Mouse (Mus musculus): ENCODE results near the gene Slirp. TPM values are rescaled to one million over a fixed set of nuclear protein-coding genes. Genes with fewer than 3 reads are reported as not detected.

Slirp gene
- polyA plus RNA-seq, 1 experiment from 2014 or later = 281 TPM

DNA sequence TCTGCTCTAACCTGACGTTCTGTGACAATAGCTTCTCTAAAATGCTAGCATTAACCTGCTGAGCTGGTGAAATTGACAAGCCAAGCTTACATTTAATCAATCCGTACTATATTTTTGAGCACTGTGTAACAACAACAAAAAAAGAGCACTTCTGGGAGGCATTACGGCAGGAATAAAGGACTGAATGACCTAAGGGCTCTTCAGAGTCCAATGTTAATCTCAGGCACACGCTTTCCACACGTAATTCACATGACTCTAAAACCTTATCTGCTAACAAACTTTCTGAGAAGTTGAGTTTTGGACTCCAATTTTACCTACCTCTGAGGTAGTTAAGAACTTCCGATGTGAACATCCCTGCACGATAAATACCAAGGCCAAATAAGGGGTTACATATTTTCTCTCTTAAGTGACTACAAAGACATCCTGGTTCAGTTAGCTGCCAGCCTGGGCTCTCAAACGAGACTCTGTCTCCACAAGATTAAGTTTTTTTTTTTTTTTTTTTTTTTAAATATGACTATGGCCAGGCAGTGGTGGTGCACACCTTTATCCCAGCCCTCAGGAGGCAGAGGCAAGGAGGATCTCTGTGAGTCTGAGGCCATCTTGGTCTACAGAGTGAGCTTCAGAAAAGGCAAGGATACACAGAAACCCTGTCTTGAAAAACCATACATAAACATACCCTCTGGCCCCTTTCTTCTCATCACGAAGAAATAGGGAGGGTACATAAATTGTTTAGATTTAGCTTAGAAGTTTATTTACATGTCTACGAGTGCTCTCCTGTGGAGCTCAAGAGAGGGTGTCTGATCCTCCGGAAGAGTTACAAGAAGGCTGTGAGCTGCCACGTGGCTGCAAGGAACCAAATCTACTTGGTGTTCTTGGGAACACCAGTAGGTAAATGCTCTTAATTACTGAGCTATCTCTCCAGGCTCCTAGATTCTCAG lies 1.2 kb upstream of the Slirp start:
- Histone ChIP-seq H3K36me3 (peaks cover 36% of the 10 kb centered on the region), H3K4me2 (replicated peaks) (peak overlapping the region; percentile 56), H3K9me3 (replicated peaks) (no peaks in the 10 kb centered on the region), H3K4me1 (peaks cover 20% of the 10 kb centered on the region), H3K27me3 (no peaks in the 10 kb centered on the region), H3K4me3 (replicated peaks) (peak overlapping the region; percentile 73), H3K27ac (replicated peaks) (0 out of 2 replicates have a peak overlapping the region, but pooled peaks have one; percentile 86), H3K9ac (peak overlapping the region; percentile 81)
- no peak for ATAC-seq (ENCODE audit: insufficient number of reproducible peaks, low FRiP score, low TSS enrichment, low read depth)
- WGBS = 16% methylated on average over 12 of the region's 12 CpGs

DNA sequence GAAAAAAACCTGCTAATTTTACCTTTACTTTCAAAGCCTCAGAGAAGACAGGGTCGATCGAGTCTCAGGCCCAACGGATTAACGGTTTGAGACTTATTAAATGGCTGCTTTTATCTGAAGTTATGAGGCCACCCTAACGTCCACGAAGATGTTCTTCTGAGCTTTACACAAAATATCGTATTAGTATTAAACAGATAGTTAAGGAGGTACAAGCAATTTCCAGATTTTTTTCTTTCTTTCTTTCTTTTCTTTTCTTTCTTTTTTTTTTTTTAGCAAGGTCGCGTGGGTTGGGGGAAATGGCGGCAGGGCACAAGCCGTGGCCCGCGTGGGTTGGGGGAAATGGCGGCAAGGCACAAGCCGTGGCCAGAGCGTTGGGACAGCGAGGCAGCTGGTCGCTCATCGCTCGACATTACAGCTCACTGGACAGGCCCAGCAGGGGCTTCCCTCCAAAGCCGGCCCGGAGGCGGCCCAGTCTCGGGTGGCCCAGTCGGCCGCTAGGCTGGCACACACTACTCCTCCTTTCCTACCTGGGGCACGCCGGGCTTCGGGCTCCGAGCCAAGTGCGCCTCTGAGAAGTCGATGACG lies 489 bp upstream of the Slirp start:
- under 1% methylated on average over 33 of the region's 33 CpGs for WGBS

GRCm38 (mm10) chr12:87444211-87444610 lies 515 bp downstream of the Slirp start:
- Histone ChIP-seq H3K4me3 (replicated peaks) (peak overlapping the region; percentile 73), H3K4me1 (peaks cover 20% of the 10 kb centered on the region), H3K9ac (peak overlapping the region; percentile 81), H3K9me3 (replicated peaks) (no peaks in the 10 kb centered on the region), H3K36me3 (peaks cover 34% of the 10 kb centered on the region), H3K4me2 (replicated peaks) (peak overlapping the region; percentile 56), H3K27me3 (no peaks in the 10 kb centered on the region), H3K27ac (replicated peaks) (no peak overlapping the region)
- ATAC-seq (ENCODE audit: insufficient number of reproducible peaks, low FRiP score, low TSS enrichment, low read depth) = no peak
- WGBS = 3% methylated on average over 16 of the region's 16 CpGs

More for the DNA sequence above, 489 bp upstream of the Slirp start:
- ATAC-seq (ENCODE audit: insufficient number of reproducible peaks, low FRiP score, low TSS enrichment, low read depth) = peak; percentile 81
- Histone ChIP-seq H3K27ac (replicated peaks) (peak overlapping the region; percentile 86), H3K4me3 (replicated peaks) (peak overlapping the region; percentile 73), H3K9ac (peak overlapping the region; percentile 81), H3K9me3 (replicated peaks) (no peaks in the 10 kb centered on the region), H3K27me3 (no peaks in the 10 kb centered on the region), H3K36me3 (peaks cover 35% of the 10 kb centered on the region), H3K4me1 (peaks cover 20% of the 10 kb centered on the region), H3K4me2 (replicated peaks) (peak overlapping the region; percentile 56)

GRCm38 (mm10) chr12:87449456-87449855 lies 5.8 kb downstream of the Slirp start:
- peaks cover 67% of the 10 kb centered on the region for H3K36me3 ChIP-seq
- no peak overlapping the region for H3K4me2 ChIP-seq (replicated peaks)
- ATAC-seq (ENCODE audit: insufficient number of reproducible peaks, low FRiP score, low TSS enrichment, low read depth) = no peak
- no peak overlapping the region for H3K4me3 ChIP-seq (replicated peaks)
- H3K4me1 ChIP-seq = peaks cover 8% of the 10 kb centered on the region
- no peak overlapping the region for H3K9ac ChIP-seq
- no peaks in the 10 kb centered on the region for H3K27me3 ChIP-seq
- no peaks in the 10 kb centered on the region for H3K9me3 ChIP-seq (replicated peaks)
- 87% methylated on average over 9 of the region's 9 CpGs for WGBS
- H3K27ac ChIP-seq (replicated peaks) = no peak overlapping the region

DNA sequence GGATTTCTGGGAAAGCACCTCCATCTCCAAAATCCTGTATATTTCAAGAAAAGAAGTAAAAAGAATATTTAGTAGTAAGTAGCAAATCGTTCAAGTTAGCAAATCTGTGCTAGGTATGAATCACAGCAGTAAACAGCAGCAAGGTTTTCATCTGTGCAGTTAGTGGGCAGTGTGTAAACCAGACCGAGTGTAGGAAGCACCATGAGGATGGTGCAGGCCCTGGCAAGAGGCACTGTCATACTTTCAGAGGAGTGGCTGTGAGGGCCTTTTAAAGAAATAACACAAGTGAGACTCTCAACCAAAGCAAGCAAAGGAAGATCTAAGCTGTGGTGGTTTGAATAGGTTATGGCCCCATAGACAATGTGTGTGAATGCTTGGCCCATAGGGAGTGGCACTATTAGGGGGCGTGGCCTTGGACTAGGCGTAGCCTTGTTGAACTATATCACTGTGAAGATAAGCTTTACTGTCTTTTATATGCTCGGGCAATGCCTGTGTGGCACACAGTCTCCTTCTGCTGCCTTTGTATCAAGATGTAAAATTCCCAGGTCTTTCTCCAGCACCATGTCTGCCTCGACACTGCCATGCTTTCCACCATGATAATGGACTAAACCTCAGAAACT lies 21.1 kb downstream of the Slirp start:
- no peak overlapping the region for H3K9ac ChIP-seq
- no peaks in the 10 kb centered on the region for H3K27me3 ChIP-seq
- ATAC-seq (ENCODE audit: insufficient number of reproducible peaks, low FRiP score, low TSS enrichment, low read depth) = no peak
- no peak overlapping the region for H3K27ac ChIP-seq (replicated peaks)
- no peaks in the 10 kb centered on the region for H3K4me1 ChIP-seq
- no peak overlapping the region for H3K4me3 ChIP-seq (replicated peaks)
- H3K36me3 ChIP-seq = peaks cover 70% of the 10 kb centered on the region
- H3K4me2 ChIP-seq (replicated peaks) = no peak overlapping the region
- WGBS = 85% methylated on average over 6 of the region's 6 CpGs
- no peaks in the 10 kb centered on the region for H3K9me3 ChIP-seq (replicated peaks)

GRCm38 (mm10) chr12:87470263-87471136 lies 26.8 kb downstream of the Slirp start:
- 43% methylated on average over 7 of the region's 7 CpGs for WGBS

DNA sequence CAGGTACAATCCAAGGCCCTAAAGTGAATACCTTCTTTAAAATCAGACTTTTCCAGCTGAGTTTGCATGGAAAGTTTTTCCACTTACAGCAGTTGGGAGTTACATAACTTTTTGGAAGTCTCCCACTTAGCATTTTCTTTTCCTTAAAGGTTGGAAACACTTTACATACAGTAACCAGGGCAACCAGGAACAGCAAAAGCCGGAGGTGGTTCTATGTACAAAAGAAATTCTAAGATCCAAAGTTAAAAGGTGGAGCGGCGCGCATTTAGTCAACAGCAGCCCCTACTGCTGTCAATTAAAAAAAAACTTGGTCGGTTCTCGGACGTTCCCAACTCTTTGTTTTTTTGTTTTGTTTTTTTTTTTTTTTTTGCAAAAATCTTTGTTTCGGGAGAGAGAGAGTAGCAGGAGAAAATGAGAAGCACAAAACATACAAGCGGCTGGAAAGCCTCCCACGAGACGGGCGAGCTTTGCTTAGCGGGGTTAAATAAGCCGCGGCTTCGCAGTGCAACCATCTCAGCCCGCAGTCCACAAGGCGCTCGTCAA lies 27.8 kb downstream of the Slirp start:
- no peak for ATAC-seq (ENCODE audit: insufficient number of reproducible peaks, low FRiP score, low TSS enrichment, low read depth)
- peak overlapping the region; percentile 56 for H3K4me2 ChIP-seq (replicated peaks)

More at GRCm38 (mm10) chr12:87470263-87471136, 26.8 kb downstream of the Slirp start:
- no peak overlapping the region; the same call in 1 of the 2 replicates for H3K27ac ChIP-seq (replicated peaks)
- no peak for ATAC-seq (ENCODE audit: insufficient number of reproducible peaks, low FRiP score, low TSS enrichment, low read depth)
- H3K4me2 ChIP-seq (replicated peaks) = peak overlapping the region; percentile 56
- H3K4me1 ChIP-seq = peaks cover 12% of the 10 kb centered on the region
- H3K4me3 ChIP-seq (replicated peaks) = peak overlapping the region; percentile 84
- peaks cover 20% of the 10 kb centered on the region; the same call in 1 of the 2 replicates for H3K36me3 ChIP-seq
- H3K9me3 ChIP-seq (replicated peaks) = no peaks in the 10 kb centered on the region
- no peak overlapping the region for H3K9ac ChIP-seq
- no peaks in the 10 kb centered on the region for H3K27me3 ChIP-seq

DNA sequence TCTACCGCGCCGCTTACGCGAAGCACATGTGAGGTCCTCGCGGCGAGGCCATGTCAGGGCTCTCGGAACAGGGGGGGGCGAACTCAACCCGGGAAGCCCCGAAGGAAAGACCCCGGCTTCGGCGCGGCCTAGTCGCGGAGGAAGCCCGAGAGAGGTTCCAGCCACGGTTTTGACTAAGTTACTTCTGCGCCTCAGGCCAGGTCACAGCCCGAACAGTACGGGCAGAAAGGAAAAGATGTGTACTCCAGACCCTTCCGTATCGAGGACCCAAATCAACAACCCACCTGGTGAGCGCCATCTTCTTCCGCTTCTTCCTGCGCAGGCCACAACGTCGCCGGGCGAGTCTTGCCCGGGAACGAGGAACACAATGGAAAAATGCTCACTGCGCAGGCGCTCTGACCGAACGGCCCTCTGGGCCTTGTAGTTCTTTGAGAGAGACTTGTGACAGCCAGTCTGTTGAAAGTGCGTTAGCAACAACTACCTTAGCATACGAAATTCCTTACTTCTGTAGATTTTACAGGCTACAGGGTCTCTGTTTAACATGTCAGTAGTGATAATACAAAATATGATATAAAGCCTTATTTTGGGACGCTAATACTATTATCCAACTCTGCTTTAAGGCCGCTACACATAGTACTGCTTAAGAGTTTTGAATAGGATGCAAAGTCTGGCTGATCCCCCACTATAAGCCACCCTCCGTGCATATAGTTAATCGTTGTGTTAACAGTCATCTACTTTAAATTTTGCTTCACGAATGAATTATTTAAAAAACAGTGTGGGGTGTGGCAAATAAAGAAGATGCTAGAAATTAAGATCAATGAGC lies 28.5 kb downstream of the Slirp start, which contains the start of gene Snw1:
TSS of gene Snw1 (minus strand) at position 311 of the 823 bp plus-strand sequence.
- peaks cover 12% of the 10 kb centered on the region for H3K4me1 ChIP-seq
- H3K9me3 ChIP-seq (replicated peaks) = no peaks in the 10 kb centered on the region
- H3K27me3 ChIP-seq = no peaks in the 10 kb centered on the region
- H3K27ac ChIP-seq (replicated peaks) = peak within 1 kb of the TSS; percentile 89
- peaks cover 13% of the 10 kb centered on the region; the same call in 1 of the 2 replicates for H3K36me3 ChIP-seq
- H3K4me2 ChIP-seq (replicated peaks) = peak within 1 kb of the TSS; percentile 56
- H3K4me3 ChIP-seq (replicated peaks) = peak within 1 kb of the TSS; percentile 84
- peak within 1 kb of the TSS; percentile 79 for H3K9ac ChIP-seq
- 3% methylated on average over 45 of the region's 45 CpGs for WGBS
- peak; percentile 94 for ATAC-seq (ENCODE audit: insufficient number of reproducible peaks, low FRiP score, low TSS enrichment, low read depth)

More for the DNA sequence above, 27.8 kb downstream of the Slirp start:
- Histone ChIP-seq H3K9ac (peak overlapping the region; percentile 79), H3K9me3 (replicated peaks) (no peaks in the 10 kb centered on the region), H3K27ac (replicated peaks) (peak overlapping the region; percentile 89), H3K27me3 (no peaks in the 10 kb centered on the region), H3K36me3 (peaks cover 20% of the 10 kb centered on the region; the same call in 1 of the 2 replicates), H3K4me1 (peaks cover 12% of the 10 kb centered on the region), H3K4me3 (replicated peaks) (peak overlapping the region; percentile 84)
- under 1% methylated on average over 19 of the region's 19 CpGs for WGBS

- no peak overlapping the region for H3K4me2 ChIP-seq (replicated peaks)
- H3K27ac ChIP-seq (replicated peaks) = no peak overlapping the region
- no peak overlapping the region for H3K4me3 ChIP-seq (replicated peaks)
- no peaks in the 10 kb centered on the region for H3K9me3 ChIP-seq (replicated peaks)
- no peak for ATAC-seq (ENCODE audit: insufficient number of reproducible peaks, low FRiP score, low TSS enrichment, low read depth)
- no peaks in the 10 kb centered on the region for H3K27me3 ChIP-seq
- H3K4me1 ChIP-seq = peaks cover 12% of the 10 kb centered on the region
- H3K9ac ChIP-seq = no peak overlapping the region
- H3K36me3 ChIP-seq = no peaks in the 10 kb centered on the region
- 69% methylated on average over 3 of the region's 3 CpGs for WGBS
Observed at GRCm38 (mm10) chr12:87474756-87475155, 31.1 kb downstream of the Slirp start.

Data from embryonic facial prominence, embryonic 15.5 days (tissue).